Comparison of ENCODE assay signal across 8 mouse cellular contexts in the genomic region with DNA sequence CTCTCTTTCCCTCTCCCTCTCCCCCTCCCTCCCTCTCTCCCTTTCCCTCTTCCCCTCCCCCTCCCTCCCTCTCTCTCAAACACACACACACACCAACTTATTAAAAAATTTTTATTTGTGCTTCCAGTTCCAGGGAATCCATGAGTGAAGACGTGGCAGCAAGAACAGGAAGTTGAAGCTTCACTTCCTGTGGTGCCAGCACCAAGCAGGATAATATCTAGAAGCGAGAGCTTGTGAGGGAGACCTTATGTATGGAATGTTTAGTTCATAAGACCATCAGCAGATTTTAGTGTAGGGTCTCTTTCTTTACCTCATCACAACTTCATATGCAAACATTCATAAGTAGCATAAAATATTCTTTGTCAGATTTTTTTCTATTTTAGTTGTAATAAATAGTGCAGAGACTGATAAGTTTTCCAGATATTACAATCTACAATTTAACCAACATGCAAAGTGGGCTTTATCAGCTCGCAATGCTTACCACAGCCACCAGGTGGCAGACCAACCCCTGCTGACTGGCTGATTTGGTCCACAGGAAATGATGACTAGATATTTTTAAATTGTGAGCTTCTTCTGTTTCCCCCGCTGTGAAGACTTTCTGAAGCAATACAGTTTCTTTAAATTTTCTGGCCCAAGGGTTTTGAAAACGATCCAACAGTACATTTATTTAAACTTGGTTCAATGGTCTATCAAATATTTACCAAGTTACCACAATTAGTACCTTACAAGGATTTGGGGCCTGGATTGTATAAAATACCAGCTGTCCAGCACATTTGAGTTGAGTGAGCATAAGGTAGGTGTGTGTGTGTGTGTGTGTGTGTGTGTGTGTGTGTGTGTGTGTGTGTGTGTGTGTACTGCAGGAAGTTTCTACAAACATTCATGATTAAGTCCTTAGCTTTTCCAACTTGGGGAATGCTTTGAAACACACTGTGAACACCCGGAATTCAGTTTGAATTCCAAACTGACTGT. TPM values are rescaled to one million over a fixed set of nuclear protein-coding genes. Genes with fewer than 3 reads are reported as not detected.
DNase-seq lines count a peak whose midpoint lies in the region; ATAC-seq and TF ChIP-seq lines count a peak whose summit lies in the region.

No protein-coding gene starts in this region.

- peaks cover 5% of the 10 kb centered on the region; the same call in 1 of the 2 replicates for H3K4me1 ChIP-seq in testis, adult 2 months (ENCODE audit: control insufficient read depth, insufficient read depth, low read length)
- H3K4me1 ChIP-seq in limb, embryonic 10.5 days: peaks cover 9% of the 10 kb centered on the region; the same call in 1 of the 2 replicates
- H3K4me1 ChIP-seq in stomach, embryonic 16.5 days (ENCODE audit: control insufficient read depth, insufficient read depth, low read length): peaks cover 8% of the 10 kb centered on the region

- H3K4me3 ChIP-seq in testis, adult 2 months (ENCODE audit: control insufficient read depth, low read depth, low read length): no peak overlapping the region
- no peak overlapping the region for H3K4me3 ChIP-seq in gastrocnemius, adult 2 months
- H3K4me3 ChIP-seq in limb, embryonic 10.5 days: no peak overlapping the region
- no peak overlapping the region for H3K4me3 ChIP-seq in stomach, embryonic 16.5 days (replicated peaks; ENCODE audit: low read length)

- no peaks in the 10 kb centered on the region for H3K27me3 ChIP-seq in testis, adult 2 months (ENCODE audit: control insufficient read depth, insufficient read depth, low read length)
- H3K27me3 ChIP-seq in limb, embryonic 10.5 days (ENCODE audit: low read depth, poor library complexity, severe bottlenecking): no peaks in the 10 kb centered on the region
- H3K27me3 ChIP-seq in stomach, embryonic 16.5 days (ENCODE audit: control insufficient read depth, insufficient read depth, low read length): no peaks in the 10 kb centered on the region

- 31% methylated on average over 6 of the region's 6 CpGs for WGBS in limb, embryonic 10.5 days
- WGBS in stomach, embryonic 16.5 days: 11% methylated on average over 6 of the region's 6 CpGs

- no peak for TF ChIP-seq POLR2A in testis, adult 2 months (IDR thresholded peaks at IDR 0.05; ENCODE audit: control insufficient read depth, low read depth, low read length)

- ATAC-seq in inflammation-experienced regulatory T-cells, adult 6 months: peak; percentile 91
- ATAC-seq in stomach, embryonic 16.5 days (ENCODE audit: insufficient read depth, low FRiP score): no peak

- DNase-seq in testis, postnatal 14 days (ENCODE audit: low spot score): no peak
- DNase-seq in cerebellum, adult 9-11 months: peak; percentile 68
- DNase-seq in gastrocnemius, adult 2 months: peak; percentile 79
- DNase-seq in limb, embryonic 10.5 days (ENCODE audit: low spot score): peak; percentile 72
- peak; percentile 90 for DNase-seq in naive thymus-derived CD4-positive, alpha-beta T cell, adult 2 months (ENCODE audit: low read depth)

- H3K9me3 ChIP-seq in limb, embryonic 10.5 days (replicated peaks): no peaks in the 10 kb centered on the region
- H3K9me3 ChIP-seq in stomach, embryonic 16.5 days (replicated peaks; ENCODE audit: control insufficient read depth, low read length): no peaks in the 10 kb centered on the region

- no peak overlapping the region for H3K4me2 ChIP-seq in stomach, embryonic 16.5 days (ENCODE audit: low read depth, low read length)

- H3K27ac ChIP-seq in testis, adult 2 months (ENCODE audit: control insufficient read depth, insufficient read depth, low read depth, low read length): no peak overlapping the region
- H3K27ac ChIP-seq in gastrocnemius, adult 2 months: no peak overlapping the region
- no peak overlapping the region for H3K27ac ChIP-seq in limb, embryonic 10.5 days
- peak overlapping the region; percentile 60; the same call in 1 of the 2 replicates for H3K27ac ChIP-seq in stomach, embryonic 16.5 days (ENCODE audit: low read length)

- TF ChIP-seq CTCF in testis, adult 2 months (IDR thresholded peaks at IDR 0.05; ENCODE audit: control insufficient read depth, insufficient read depth, insufficient replicate concordance, low read depth, low read length): peak; percentile 83; the same call in 1 of the 2 replicates
- peak; percentile 99 for TF ChIP-seq CTCF in gastrocnemius, adult 2 months (IDR thresholded peaks at IDR 0.05)

- H3K36me3 ChIP-seq in testis, adult 2 months (ENCODE audit: control insufficient read depth, insufficient read depth, low read length): no peaks in the 10 kb centered on the region
- H3K36me3 ChIP-seq in limb, embryonic 10.5 days: no peaks in the 10 kb centered on the region
- no peaks in the 10 kb centered on the region for H3K36me3 ChIP-seq in stomach, embryonic 16.5 days (ENCODE audit: control insufficient read depth, insufficient read depth, low read length)

- intact Hi-C loops in gastrocnemius, adult 2 months (cut with DNase I): loop anchor here (1.0 to 5.0 kb wide), 2 partner anchors 68 to 315 kb away; no protein-coding TSS in a partner anchor

- no peak overlapping the region; the same call in 1 of the 2 replicates for H3K9ac ChIP-seq in stomach, embryonic 16.5 days (ENCODE audit: low read length)

RNA-seq across cellular contexts. Expression of a gene that starts 19.8 kb away (rescaled TPM):
- polyA plus RNA-seq in testis, adult 2 months (2012; rRNA removed): 9.0 and 10.0 TPM in 2 replicates
- total RNA-seq in gastrocnemius, adult 2 months (2021): 10 to 100 TPM; 17.3 to 18.1 TPM
- polyA plus RNA-seq in inflammation-experienced regulatory T-cells, adult 6 months (2017; shearing (Covaris generic)): 10 to 100 TPM in 1 of 3 experiments, 1 to 10 TPM in 2; 4.9 to 11.5 (median 6.1) TPM
- 2.2 and 2.3 TPM in 2 replicates for polyA plus RNA-seq in limb, embryonic 10.5 days (2016; fragmentation: Nextera tagmentation; extraction: Ambion mirVana)
- 2.8 and 3.5 TPM in 2 replicates for polyA plus RNA-seq in stomach, embryonic 16.5 days (2015; fragmentation: Nextera tagmentation; extraction: Ambion mirVana)

RNA-seq across cellular contexts. Expression of a gene that starts 32.5 kb away (rescaled TPM):
- 1.8 and 2.1 TPM in 2 replicates for polyA plus RNA-seq in testis, adult 2 months (2012; rRNA removed)
- total RNA-seq in gastrocnemius, adult 2 months (2021): 1 to 10 TPM; 4.1 to 4.9 TPM
- polyA plus RNA-seq in inflammation-experienced regulatory T-cells, adult 6 months (2017; shearing (Covaris generic)): 1 to 10 TPM; 3.3 to 3.9 (median 3.3) TPM
- polyA plus RNA-seq in limb, embryonic 10.5 days (2016; fragmentation: Nextera tagmentation; extraction: Ambion mirVana): 7.4 and 9.7 TPM in 2 replicates
- 10.9 and 11.1 TPM in 2 replicates for polyA plus RNA-seq in stomach, embryonic 16.5 days (2015; fragmentation: Nextera tagmentation; extraction: Ambion mirVana)
